Mouse (Mus musculus) adrenal gland, postnatal 25 days (tissue): ENCODE measurements at regions not wholly inside any gene's neighbourhood (a gene's known extent, or its start where the extent isn't known, plus 50 kb on each side); places are given as distances from the start of the nearest gene placed in this dataset.

Experiments
- DNase-seq: peaks from one replicate; pipeline ENCODE4 v3.0.0; 2021; ENCODE audit warnings: mixed read lengths

DNA sequence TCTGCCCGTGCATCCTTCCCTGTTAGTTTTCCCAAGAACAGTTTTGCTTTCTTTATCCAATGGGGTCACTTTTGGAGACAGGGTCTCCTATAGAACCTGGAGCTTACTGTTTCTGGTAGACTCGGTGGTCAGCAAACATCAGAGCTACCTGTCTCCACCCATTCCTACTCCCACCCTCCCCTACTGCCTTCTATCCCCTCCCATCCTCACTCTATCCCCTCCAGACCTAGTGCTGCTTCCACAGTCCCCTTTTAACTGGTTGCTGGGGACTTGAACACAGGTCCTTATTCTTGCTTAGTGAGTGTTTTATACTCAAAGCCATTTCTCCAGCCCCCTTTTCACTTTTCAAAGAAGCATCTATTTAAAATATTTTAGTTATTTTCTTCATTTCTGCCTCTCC is 189.4 kb upstream of the Fat4 start:
- no peak for DNase-seq

DNA sequence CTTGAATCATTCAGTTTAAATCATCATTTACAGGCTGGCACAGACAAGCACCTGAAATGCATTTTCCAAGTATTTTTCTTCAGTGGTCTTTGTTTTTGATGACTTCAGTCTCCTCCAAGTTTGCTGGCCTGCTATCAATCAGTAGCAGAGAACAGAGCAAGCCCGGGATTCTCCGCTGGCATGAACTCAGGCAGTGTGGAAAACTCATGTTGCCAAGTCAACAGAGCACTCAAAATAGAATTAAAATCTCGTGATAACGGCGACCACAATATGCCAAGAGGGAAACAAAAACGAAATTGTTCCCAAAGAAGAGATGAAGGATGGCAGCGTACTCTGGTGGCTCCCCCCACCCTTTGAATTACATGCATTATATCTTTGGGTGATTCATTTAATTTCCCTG is 190.9 kb upstream of the Fat4 start:
- DNase-seq: no peak

DNA sequence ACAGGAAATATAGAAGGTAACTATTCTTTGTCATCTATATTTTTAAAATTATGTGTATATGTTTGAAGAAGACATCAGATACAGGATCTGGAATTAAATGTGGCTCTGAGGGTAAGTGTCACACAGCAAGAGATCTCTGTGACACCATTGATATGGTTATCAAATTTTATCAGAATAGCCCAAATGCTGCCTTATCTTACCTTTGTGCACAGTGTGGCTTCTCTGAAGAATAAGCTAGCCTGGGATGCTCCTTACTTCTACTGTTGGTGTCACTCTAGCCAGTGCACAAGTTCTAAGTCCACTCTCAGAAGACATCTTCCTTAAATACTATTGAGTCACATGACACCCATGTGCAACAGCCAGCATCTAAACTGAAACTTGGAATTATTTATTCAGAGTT is 194.0 kb upstream of the Fat4 start:
- DNase-seq: no peak

DNA sequence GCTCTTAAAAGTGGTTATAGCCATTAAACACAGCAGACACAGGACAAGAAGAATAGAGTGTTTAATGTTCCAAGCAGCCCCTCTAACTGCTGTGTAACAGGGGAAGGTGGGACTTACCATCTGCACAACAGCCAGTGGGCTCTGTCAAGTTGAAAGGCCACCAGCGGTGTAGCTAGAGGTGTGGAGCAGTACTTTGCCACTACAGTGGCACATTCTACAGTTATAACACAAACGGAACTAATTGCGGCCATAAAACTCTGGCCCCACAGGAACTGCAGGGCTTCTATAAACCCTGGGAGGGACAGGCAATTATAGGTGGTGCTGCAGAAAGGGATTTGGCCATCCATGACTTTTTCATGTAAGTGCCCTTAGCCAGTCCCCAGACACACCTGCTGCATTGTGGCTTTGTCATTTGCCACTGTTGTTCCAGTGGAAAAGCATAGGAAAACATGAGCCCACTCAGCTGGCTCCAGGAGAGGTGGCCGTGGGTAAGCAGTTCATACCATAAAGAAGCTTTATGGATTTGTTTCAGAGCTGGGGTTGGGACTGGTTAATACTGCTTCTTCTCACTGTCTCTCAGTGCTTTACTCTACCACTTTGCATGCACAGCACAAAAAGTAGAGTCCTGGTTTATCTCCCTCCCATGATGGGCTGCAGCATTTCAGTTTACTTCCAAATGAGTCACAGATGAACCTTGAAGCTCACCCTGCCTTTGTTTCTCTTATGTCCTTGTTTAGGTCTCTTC is 199.8 kb upstream of the Ankrd50 start:
- DNase-seq: no peak

DNA sequence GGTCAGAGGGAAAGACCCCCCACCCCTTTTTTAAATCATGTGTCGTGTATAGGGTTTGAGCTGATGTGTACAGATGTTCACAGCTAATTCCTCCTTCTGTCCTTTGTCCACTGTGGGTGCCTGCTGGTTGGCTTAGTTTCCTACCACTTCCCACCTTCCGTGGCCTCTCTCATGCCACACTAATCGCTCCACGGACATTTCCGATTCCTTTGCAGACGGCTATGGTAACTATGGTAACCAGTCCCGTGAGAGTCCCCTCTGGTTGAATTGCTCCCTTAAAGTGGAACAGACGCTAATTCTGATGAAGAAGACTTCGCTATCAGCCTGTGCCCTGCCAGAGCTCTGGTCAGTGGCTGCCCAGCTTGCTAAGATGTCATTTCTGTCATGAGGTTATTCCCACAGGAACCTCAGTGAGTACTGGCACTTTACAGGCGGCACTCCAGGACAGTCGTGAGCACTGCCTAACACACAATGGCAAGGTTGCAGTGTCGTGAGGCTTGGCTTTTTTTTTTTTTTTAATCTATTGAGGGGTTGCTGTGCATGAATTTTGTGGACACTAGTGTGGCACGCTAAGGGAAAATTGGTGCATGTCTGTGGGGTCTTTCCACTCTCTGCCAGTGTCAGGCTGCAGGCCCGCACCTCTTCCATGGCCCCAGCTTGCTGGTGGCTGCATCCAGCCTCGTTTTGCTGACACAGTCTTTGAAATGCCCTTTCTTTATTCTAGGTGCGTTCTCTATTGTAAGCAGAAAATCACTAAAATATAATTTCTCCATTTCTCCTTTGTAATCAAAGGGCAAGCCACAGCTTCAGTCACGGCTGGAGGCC is 179.2 kb upstream of the Ankrd50 start:
- no peak for DNase-seq

DNA sequence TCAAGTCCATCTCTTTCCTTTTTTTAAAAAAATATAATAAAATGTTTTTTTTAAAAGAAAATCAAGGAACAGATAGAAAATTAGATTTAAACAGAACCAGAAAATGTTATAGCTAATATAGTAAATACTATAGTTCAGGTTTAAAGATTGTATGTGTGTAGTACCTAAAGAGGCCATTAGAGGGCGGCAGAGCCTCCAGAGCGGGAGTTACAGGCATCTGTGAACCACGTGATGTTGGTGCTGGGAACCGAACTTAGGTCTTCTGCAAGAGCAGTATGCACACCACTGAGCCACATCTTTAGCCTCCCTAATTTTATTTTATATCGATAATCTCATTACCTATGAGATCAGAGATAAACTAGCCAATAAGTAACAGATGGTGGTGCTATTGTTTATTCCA is 178.4 kb upstream of the Ankrd50 start:
- no peak for DNase-seq

DNA sequence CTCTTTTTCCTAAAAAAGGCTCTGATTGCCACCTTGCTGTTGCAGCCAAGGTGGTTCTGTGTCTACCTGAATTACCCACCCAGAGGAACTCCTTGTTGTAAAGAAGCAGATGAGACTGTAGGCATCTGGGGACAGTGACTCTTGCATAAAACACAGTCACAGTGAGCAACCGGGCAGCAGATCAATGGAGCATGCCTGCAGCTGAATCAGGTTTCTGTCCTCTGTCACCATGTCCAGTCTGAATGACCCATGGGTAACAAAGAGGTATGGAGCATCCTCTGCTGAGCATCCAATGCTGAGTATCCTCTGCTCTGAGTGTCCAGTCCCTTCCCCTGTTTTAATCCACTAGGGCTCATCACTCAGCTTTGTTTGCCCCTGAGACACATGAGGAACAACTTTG is 172.1 kb upstream of the Ankrd50 start:
- DNase-seq: no peak

DNA sequence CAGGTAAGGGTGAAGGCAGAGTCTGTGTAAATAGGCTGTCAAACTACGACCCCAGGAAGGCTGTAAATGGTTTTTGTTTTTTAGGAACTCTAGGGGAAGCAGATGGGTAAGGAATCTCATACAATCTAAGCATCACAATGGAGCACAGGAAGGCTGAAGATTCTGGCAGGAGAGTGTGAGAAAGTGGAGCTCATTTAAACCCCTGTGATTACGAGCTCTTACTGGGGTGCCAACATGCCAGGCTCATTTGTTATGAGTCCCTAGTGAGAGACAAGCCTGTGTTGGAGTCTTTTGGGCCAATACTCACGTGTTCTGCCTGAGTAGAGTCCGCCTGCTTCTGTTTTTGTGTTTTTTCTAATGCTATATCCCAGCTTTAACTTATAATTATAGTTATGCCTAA is 169.3 kb upstream of the Ankrd50 start:
- no peak for DNase-seq

DNA sequence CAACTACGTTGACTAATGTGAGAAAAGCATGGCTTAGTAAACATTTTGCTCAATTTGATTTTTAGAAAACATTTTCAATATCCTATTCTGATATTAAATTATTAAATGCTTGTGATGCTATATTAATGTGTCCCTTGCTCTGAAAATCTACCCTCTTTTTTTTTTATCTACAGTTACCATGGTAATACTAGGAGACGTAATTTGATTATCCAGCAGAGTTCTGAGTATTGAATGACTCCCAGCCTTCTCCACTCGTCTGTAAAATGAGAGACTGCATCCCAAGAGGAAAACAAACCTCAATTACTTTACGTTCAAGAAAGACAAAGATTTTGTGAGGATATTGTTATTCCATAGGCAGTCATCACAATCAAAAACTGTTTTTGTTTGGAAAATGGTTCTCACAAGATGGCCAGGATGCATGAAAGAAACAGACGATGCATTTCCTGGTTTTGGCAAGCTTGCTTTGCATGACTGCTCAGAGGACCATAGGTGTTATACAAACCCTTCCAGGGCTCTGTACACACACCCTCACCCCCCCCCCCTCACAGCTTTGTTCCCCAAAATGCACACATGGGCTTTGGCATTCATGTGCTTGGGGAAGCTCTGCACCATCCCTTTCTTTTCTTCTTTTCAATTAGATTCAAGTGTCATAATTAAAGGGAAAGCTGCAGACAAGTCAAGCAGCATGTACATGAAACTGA is 168.5 kb upstream of the Ankrd50 start:
- DNase-seq: no peak

DNA sequence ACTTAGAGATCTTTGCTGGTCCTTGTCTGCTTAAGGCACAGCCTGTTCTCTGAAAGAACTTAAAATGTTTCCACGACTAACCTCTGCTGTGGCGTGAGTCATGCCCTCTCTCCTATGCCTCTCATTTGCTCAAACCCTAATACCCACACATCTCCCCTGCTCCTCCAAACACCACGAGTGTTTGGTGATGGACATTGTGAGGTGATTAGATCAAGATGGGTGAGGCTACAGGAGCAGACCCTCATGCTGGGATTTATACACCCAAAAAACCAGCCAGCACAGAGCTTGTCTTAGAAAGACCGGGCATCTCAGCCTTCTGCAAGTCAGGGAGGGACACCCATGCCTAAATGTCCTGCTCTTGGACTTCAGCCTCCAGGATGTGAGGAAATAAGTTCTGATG is 165.5 kb upstream of the Ankrd50 start:
- DNase-seq: no peak

DNA sequence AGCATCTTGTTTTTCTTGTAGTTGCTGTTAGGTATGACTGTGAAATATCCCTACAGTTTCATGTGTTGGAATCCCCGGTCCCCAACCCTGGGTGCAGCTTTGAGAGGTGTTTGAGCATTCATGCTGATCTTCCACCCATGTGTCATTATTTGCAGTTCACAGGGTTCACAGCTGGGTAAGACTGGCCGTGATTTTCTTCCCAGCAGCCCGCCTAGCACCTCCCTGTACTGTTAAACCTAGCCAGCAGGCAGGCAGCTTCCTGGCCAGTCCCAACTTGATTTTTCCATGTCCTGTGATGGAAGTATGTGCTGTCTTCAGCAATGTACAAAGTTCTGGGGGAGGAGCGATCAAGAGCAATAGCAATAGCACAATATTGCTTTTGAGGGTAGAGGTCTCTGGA is 164.0 kb upstream of the Ankrd50 start:
- DNase-seq: no peak

DNA sequence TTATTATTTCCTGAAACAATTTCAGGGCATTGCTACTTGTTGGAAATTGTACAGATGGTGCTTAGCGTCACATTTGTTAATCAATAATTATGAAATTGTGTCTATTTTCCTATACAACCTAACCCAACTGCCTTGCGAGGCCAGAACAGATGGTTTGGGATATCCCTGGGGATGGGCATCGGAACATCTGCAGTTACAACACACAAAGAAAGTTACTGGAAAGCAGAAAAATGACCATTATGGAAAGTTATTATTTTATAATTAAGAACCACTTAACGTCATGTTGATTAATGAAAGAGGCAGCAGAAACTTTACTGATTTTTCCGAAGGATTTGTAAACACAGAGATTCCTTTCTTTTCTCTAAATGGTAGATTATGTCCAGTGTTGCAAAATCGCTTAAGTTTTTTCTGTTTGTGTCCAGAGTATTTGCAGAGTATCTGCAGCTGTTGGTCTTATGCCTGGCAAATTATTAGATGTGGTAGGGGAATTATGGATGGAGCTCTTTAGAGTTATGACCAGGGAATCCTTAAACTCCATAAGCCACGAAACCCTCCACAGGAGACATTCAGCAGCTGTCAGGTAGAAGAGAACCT is 163.2 kb upstream of the Ankrd50 start:
- DNase-seq: no peak

DNA sequence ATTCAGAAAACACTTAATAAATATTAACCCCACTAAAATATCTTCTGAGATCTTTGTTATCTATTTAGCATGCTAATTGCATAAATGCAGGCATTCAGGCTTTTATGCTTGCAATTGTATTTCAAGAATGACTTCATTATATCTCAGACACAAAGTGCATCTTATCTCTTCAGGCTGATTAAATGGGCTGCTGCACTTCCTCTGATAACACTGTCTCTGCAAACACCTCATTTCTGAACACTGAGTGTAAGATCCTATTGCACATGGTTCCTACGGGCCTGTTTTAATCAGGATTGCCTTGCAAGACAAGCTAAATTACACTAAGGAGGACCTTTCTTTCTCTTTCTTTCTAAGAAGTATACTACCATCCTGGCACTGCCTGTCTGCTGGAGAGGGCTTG is 157.1 kb upstream of the Ankrd50 start:
- no peak for DNase-seq

DNA sequence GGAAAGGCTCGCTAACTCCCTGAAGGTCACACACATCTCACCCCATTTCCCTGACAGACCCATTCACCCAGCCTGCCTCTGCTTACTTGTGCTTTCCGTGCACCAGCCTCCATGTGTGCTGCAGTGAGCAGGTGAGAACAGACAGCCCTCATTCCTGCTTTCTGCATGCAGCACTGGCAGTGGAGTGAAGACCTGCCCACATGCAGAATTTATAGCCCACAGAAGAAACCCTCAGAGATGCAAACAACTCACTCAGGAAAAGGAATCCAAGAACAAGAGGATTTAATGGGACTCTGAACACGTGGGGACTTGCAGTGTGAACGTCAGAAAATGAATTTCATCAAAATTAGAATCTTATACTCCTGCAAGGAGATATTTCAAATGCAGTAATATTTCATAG is 152.2 kb upstream of the Ankrd50 start:
- DNase-seq: no peak

DNA sequence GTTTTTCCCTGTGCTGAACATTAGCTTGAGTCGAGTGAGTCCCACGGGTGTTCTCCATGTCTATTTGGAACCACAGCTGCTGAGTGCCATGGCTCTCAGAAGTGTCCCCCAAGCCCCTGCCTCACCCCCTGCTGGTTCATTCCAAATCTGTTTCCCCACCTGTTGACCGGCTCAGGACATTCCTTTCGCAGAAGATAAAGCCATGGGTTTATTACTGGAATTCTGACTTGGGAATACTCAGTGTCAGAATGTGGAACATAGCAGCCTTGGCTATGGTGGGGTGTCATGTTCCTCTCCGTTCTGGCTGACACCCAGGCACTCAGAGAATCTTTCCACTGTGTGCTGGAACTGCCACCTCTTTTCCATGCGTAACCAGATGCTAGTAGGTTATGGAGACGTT is 148.7 kb upstream of the Ankrd50 start:
- DNase-seq: no peak

DNA sequence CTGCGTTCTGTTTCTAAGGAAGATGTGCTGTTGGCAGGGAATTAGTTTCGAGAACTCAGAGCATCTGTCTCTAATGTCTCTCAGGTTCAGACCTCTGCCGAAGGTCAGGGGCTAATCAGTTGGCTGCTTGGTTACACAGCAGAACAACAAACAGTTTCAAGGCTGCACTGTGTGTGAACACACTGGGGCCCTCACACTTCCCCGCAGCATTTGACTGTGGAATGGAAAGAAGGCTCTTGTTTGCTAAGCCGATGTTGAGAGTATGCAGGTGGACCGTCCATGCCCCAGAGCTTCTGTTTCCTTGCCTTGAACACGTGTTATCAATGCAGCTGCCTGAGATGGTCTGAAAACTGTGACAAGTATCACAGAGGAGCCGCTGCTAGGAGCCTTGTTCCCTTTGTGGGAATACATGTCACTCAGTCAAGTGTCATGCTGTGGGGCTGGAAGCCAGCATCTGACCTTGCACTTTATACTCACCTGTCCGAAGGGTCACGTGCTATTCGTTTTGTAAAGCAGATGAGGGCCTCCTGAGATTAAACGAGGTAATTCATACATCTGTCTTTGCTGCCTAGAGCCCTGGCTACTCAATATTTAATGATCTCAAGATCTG is 141.0 kb upstream of the Ankrd50 start:
- DNase-seq: no peak

DNA sequence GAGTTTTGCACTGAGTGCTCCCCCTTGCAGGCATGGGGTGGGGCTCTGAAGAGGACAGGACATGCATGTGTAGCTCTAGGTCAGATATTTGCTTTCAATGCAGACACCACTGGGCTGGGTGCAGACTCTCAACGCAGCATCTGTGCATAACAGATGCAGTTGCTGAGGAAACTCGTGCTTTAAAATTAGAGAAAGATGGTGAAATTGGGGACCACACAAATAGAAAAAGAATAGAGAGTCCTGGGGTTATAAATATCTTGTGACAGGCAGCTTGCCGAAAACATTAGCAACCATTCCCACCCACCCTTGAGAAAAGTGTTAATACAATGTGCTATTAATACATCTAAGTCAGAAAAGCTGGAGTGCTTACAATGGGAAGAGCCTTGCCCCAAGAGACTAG is 133.3 kb upstream of the Ankrd50 start:
- no peak for DNase-seq

DNA sequence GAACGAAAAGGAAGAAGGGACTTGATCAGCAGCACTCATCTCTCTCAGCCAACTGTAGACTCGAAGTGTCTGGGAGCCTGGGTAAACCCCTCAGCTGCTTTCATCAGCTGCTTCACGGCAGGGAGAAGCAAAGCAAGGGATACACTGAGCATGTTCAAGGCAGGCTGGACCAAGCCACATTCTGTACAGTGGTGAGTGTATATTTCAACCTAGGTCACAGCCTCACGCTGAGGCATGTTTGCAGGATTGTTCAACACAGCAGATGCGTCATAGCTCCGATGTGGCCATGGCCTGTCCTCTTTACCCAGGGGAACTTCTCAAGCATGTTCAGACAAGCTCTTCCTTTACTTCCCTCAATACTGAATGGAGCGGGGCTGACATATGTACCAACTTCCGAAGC is 132.6 kb upstream of the Ankrd50 start:
- DNase-seq: no peak

DNA sequence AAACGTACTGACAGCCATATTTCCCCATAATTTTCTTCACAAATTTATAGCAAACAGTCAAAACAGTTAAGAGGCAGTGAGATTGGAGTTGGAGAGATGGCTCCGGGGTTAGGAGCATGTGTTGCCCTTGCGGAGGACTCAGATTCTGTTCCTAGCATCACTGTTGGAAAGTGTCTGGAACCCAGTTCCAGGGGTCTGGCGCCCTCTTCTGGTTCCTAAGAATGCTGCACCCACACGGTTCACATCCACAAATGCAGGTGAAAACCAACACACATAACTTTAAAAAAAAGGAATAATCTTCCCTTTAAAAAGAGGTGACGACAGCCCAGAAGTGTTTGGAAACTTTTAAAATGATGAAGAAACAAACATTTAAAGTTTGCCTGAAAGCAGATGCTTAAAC is 129.1 kb upstream of the Ankrd50 start:
- no peak for DNase-seq

DNA sequence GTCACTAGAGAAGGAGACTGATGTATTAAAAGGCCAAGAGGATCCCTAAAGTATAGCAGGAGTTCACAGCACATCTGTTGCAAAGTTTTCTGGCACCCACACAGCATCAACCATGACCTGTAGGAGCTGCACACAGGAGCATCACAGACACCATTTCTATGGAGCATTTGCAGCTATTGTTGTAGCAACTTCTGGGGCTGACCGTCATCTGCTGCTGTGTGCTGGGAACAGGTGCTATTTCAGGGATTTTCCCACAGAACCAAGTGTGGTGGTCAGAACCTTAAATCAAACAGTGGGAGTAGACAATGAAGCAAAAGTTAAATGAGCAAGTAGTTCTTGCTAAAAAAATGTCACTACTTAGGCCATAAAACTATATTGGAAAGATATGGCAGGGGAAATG is 106.9 kb upstream of the Ankrd50 start:
- DNase-seq: no peak

DNA sequence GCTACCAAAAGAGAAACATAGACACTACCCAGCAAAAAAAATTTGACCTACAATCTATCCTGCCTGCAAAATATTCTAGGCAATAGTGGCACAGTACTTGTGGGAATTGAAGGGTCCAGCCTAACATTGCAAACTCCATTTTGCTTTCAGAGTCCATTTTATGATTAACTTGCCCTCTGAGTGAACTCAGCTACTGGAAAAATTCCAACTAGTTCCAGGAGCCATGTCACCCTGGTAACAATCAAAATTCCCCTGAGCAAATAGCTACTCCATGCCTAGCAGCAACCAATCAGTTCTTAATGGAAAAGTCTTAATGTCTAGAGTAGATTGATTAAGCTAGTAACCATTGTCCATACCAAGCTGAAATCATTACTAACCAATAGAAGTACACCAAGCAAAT is 104.3 kb upstream of the Ankrd50 start:
- no peak for DNase-seq

DNA sequence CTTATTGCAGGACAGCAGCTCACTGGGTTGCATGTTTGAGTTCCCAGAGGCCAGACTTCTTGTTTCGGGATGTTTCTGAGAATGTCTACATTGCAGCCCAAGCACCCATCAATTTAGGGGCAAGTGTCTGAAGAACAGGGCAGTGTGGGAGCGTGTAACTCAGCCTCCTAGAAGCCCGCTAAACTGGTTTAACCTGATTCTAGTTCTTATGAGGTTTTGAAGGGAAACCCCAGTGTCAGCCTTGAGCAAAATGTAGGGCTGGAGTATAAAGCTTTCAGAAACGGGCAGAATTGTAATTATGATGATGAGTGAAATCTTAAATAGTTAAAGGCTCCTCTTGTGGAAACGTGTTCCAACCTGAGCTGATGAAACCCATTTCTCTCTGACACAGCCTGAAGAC is 100.9 kb upstream of the Ankrd50 start:
- DNase-seq: no peak

DNA sequence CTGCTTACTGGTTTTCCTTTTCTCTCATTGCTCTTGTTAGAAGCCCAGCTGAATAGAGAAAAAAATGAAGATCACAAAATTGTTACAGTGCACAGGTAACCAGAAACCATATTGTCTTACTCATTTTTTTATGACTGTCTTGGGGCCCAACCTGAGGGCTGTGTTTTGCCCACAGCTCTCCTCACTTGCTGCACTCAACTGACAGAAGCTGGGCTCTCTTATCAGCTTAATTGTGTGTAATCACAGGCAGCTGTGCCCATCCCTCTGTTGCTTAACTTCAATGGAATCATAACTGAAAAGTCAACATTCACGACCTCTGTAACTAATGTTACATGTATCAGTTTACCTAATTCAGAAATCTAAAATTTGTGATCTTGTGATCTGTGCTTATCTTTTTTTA is 95.1 kb upstream of the Ankrd50 start:
- no peak for DNase-seq
